Comparison of ENCODE assay signal across 8 mouse cellular contexts in genomic region chr1:192091806-192092772, GRCm38 (mm10). TPM values are rescaled to one million over a fixed set of nuclear protein-coding genes. Genes with fewer than 3 reads are reported as not detected.
A peak's percentile ranks its signal among the peaks of the same experiment; 100 is the strongest.
DNase-seq lines count a peak whose midpoint lies in the region; ATAC-seq lines count a peak whose summit lies in the region.

TSS of gene Traf5 (minus strand) at chr1:192092559.

- peaks cover 25% of the 10 kb centered on the region for H3K4me1 ChIP-seq in embryonic facial prominence, embryonic 14.5 days (ENCODE audit: control insufficient read depth, insufficient read depth, low read length)
- 0 out of 2 replicates have a peak, but pooled peaks cover 10% of the 10 kb centered on the region for H3K4me1 ChIP-seq in kidney, embryonic 14.5 days (ENCODE audit: control insufficient read depth, insufficient read depth, low read length)
- peaks cover 32% of the 10 kb centered on the region for H3K4me1 ChIP-seq in limb, embryonic 15.5 days

- peak within 1 kb of the TSS; percentile 64 for H3K4me3 ChIP-seq in embryonic facial prominence, embryonic 14.5 days (ENCODE audit: low read depth, low read length)
- peak within 1 kb of the TSS; percentile 58 for H3K4me3 ChIP-seq in kidney, embryonic 14.5 days (ENCODE audit: low read length)
- peak within 1 kb of the TSS; percentile 57 for H3K4me3 ChIP-seq in limb, embryonic 15.5 days

- H3K27ac ChIP-seq in embryonic facial prominence, embryonic 14.5 days (replicated peaks; ENCODE audit: low read depth, low read length): peak within 1 kb of the TSS; percentile 82
- peak within 1 kb of the TSS; percentile 61; the same call in 1 of the 2 replicates for H3K27ac ChIP-seq in kidney, embryonic 14.5 days (ENCODE audit: low read depth, low read length)
- peak within 1 kb of the TSS; percentile 75 for H3K27ac ChIP-seq in limb, embryonic 15.5 days

- H3K27me3 ChIP-seq in embryonic facial prominence, embryonic 14.5 days (replicated peaks; ENCODE audit: control insufficient read depth, insufficient read depth, low read length): no peaks in the 10 kb centered on the region
- no peaks in the 10 kb centered on the region for H3K27me3 ChIP-seq in kidney, embryonic 14.5 days (ENCODE audit: control insufficient read depth, insufficient read depth, low read length)
- no peaks in the 10 kb centered on the region for H3K27me3 ChIP-seq in limb, embryonic 15.5 days

- H3K4me2 ChIP-seq in embryonic facial prominence, embryonic 14.5 days (ENCODE audit: low read depth, low read length): peak within 1 kb of the TSS; percentile 92
- peak within 1 kb of the TSS; percentile 84 for H3K4me2 ChIP-seq in kidney, embryonic 14.5 days (replicated peaks; ENCODE audit: low read depth, low read length)
- H3K4me2 ChIP-seq in limb, embryonic 15.5 days: peak within 1 kb of the TSS; percentile 82

- ATAC-seq in embryonic facial prominence, embryonic 14.5 days (ENCODE audit: low read depth): peak; percentile 97
- ATAC-seq in kidney, embryonic 14.5 days (ENCODE audit: low FRiP score, low TSS enrichment): peak; percentile 98
- peak; percentile 94 for ATAC-seq in limb, embryonic 15.5 days (ENCODE audit: insufficient number of reproducible peaks, low FRiP score, low TSS enrichment, low read depth)

- DNase-seq in 3T3-L1 (ENCODE audit: low read depth, low spot score): peak; percentile 93
- DNase-seq in adrenal gland, postnatal 4 days (ENCODE audit: low spot score in 2 of 2): peak; percentile 90 to 95
- DNase-seq in embryonic facial prominence, embryonic 14.5 days (ENCODE audit: low spot score): peak; percentile 96
- peak; percentile 95 for DNase-seq in heart, adult 8-10 months (ENCODE audit: low spot score)
- DNase-seq in monocyte, adult 2 months (ENCODE audit: low read depth in 1 of 2, low spot score in 2 of 2): peak; percentile 87 to 94
- peak; percentile 99 for DNase-seq in spleen, postnatal 36 days (ENCODE audit: low spot score in 2 of 2)

- H3K36me3 ChIP-seq in embryonic facial prominence, embryonic 14.5 days (ENCODE audit: control insufficient read depth, insufficient read depth, low read length): no peaks in the 10 kb centered on the region
- no peaks in the 10 kb centered on the region for H3K36me3 ChIP-seq in kidney, embryonic 14.5 days (ENCODE audit: control insufficient read depth, insufficient read depth, low read length)
- H3K36me3 ChIP-seq in limb, embryonic 15.5 days: no peaks in the 10 kb centered on the region

- H3K9me3 ChIP-seq in embryonic facial prominence, embryonic 14.5 days (ENCODE audit: control insufficient read depth, low read length): no peaks in the 10 kb centered on the region
- no peaks in the 10 kb centered on the region for H3K9me3 ChIP-seq in kidney, embryonic 14.5 days (ENCODE audit: control insufficient read depth, low read length)
- no peaks in the 10 kb centered on the region for H3K9me3 ChIP-seq in limb, embryonic 15.5 days

- peak within 1 kb of the TSS; percentile 77 for H3K9ac ChIP-seq in embryonic facial prominence, embryonic 14.5 days (ENCODE audit: low read depth, low read length)
- peak within 1 kb of the TSS; percentile 74 for H3K9ac ChIP-seq in kidney, embryonic 14.5 days (ENCODE audit: low read depth, low read length)
- H3K9ac ChIP-seq in limb, embryonic 15.5 days: peak within 1 kb of the TSS; percentile 68

- 2% methylated on average over 46 of the region's 63 CpGs for WGBS in embryonic facial prominence, embryonic 14.5 days
- 2% methylated on average over 63 of the region's 63 CpGs for WGBS in kidney, embryonic 14.5 days
- 1% methylated on average over 63 of the region's 63 CpGs for WGBS in limb, embryonic 15.5 days

RNA-seq across cellular contexts. Expression of gene Traf5, which starts in this region (rescaled TPM):
- total RNA-seq in adrenal gland, postnatal 4 days (2021): 10 to 100 TPM; 10.7 to 10.8 TPM
- 19.7 and 21.2 TPM in 2 replicates for polyA plus RNA-seq in embryonic facial prominence, embryonic 14.5 days (2014; fragmentation: Nextera tagmentation; extraction: Ambion mirVana)
- 1 to 10 TPM; 3.2 to 4.9 (median 4.3) TPM for total RNA-seq in heart, adult 8-10 months (2022)
- polyA plus RNA-seq in kidney, embryonic 14.5 days (2014; fragmentation: Nextera tagmentation; extraction: Ambion mirVana): 14.7 and 15.5 TPM in 2 replicates
- polyA plus RNA-seq in limb, embryonic 15.5 days (2015; fragmentation: Nextera tagmentation; extraction: Ambion mirVana): 21.7 TPM in 2 replicates

Comparison
In these comparisons a context has a peak if more than half of its experiments do, and no peak if none do; other contexts are left out.
1. Peak in every context shown above with its lines: DNase-seq, ATAC-seq, H3K4me3 ChIP-seq and H3K27ac ChIP-seq.